Mouse (Mus musculus): ENCODE measurements around the gene Kcnd1. TPM values are rescaled to one million over a fixed set of nuclear protein-coding genes. Genes with fewer than 3 reads are reported as not detected.

Gene Kcnd1
- polyA plus RNA-seq, 2 experiments, result 1.7 to 4.1 TPM

DNA sequence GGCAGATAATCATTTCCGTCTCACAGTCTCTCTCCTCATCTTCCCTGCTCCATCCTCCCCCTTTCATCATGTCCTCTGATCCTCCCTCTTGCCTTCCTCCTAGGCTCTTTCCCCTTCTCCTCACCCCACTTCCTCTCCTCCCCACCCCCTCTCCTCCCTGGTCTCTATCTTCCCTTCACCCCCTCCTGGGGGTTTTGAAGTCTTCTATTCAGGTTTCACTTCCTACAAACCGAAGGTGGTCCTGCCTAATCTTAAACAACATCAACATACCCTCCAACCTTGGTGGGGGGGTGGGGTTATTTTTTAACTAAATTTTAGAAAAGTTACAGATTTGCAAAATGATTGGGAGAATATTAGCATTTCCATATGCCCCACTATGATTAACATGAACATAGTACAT lies 46.4 kb downstream of the Kcnd1 start:
- DNase-seq (ENCODE audit: low spot score) (no peak), ATAC-seq (ENCODE audit: low FRiP score, low read depth) (no peak)
- 77% methylated on average over 2 of the region's 2 CpGs for WGBS
- H3K27ac ChIP-seq (replicated peaks; ENCODE audit: low read depth, low read length), result no peak overlapping the region
- no peaks in the 10 kb centered on the region for H3K27me3 ChIP-seq (ENCODE audit: control insufficient read depth, insufficient read depth, low read length)
- no peaks in the 10 kb centered on the region for H3K4me1 ChIP-seq (ENCODE audit: control insufficient read depth, insufficient read depth, low read length)
- no peaks in the 10 kb centered on the region for H3K9me3 ChIP-seq (ENCODE audit: control insufficient read depth, low read length)
- no peak overlapping the region for H3K4me2 ChIP-seq (replicated peaks; ENCODE audit: low read depth, low read length, severe bottlenecking)
- no peak overlapping the region for H3K9ac ChIP-seq (ENCODE audit: low read depth, low read length, severe bottlenecking)
- no peaks in the 10 kb centered on the region for H3K36me3 ChIP-seq (ENCODE audit: control insufficient read depth, insufficient read depth, low read length)
- no peak overlapping the region for H3K4me3 ChIP-seq (replicated peaks; ENCODE audit: low read length)
- TF ChIP-seq POLR2A (IDR thresholded peaks at IDR 0.05; ENCODE audit: borderline replicate concordance, extremely low read depth, insufficient read depth, insufficient read length), result no peak

DNA sequence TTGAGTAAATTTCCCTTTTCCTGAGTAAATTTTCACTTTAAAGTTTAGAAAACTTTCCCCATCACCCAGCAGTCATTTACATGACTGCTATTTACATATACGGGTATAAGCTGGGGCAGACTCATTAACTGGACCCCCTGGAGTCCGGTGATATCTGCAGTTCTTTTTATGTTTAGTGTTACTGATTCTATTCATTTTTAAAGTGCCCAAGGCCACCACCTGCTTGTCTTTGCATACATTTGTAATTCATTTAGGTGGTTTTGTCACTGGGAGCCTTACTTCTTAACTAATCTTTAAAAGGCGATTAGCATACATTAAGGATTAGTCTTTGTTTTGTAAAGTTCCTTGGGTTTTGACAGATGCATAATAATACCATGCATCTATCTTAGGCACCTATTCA lies 47.7 kb downstream of the Kcnd1 start:
- H3K36me3 ChIP-seq (ENCODE audit: control insufficient read depth, insufficient read depth, low read length), result peaks cover 6% of the 10 kb centered on the region; the same call in 1 of the 2 replicates
- no peaks in the 10 kb centered on the region for H3K9me3 ChIP-seq (ENCODE audit: control insufficient read depth, low read length)
- ATAC-seq (ENCODE audit: low FRiP score, low read depth), result no peak
- H3K27ac ChIP-seq (replicated peaks; ENCODE audit: low read depth, low read length), result no peak overlapping the region
- H3K27me3 ChIP-seq (ENCODE audit: control insufficient read depth, insufficient read depth, low read length), result no peaks in the 10 kb centered on the region
- TF ChIP-seq POLR2A (IDR thresholded peaks at IDR 0.05; ENCODE audit: borderline replicate concordance, extremely low read depth, insufficient read depth, insufficient read length), result no peak
- no peak overlapping the region for H3K4me3 ChIP-seq (replicated peaks; ENCODE audit: low read length)
- no peak overlapping the region for H3K4me2 ChIP-seq (replicated peaks; ENCODE audit: low read depth, low read length, severe bottlenecking)
- no peak for DNase-seq (ENCODE audit: low spot score)
- H3K9ac ChIP-seq (ENCODE audit: low read depth, low read length, severe bottlenecking), result no peak overlapping the region
- no peaks in the 10 kb centered on the region for H3K4me1 ChIP-seq (ENCODE audit: control insufficient read depth, insufficient read depth, low read length)
- WGBS, result 41% methylated on average over 3 of the region's 3 CpGs

DNA sequence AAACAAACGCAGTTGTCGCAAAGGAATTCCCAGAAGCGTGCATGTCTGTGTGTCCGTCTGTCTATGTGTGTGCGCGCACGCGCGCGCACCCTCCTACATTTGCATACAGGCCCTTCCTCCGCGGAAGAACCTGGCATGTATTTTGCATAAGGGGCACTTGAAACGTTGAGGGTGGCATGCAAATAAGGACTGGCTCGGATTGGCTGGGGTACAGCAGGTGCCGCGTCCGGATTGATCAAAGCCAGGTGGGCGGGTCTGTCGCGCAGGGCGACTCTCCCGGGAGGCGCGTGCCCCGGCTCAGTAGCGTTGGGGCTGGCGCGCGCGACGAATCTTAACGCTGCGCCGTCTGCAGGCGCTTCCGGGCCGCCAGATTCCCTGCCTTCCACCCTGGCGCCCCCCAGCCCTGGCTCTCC lies 55.9 kb downstream of the Kcnd1 start, which contains the start of gene Pim2:
Pim2 (plus strand) TSS at position 256 of the 413 bp plus-strand sequence.
- peak within 1 kb of the TSS; percentile 34; the same call in 1 of the 2 replicates for H3K9ac ChIP-seq (ENCODE audit: low read depth, low read length, severe bottlenecking)
- DNase-seq (ENCODE audit: low spot score), result peak; percentile 56
- H3K4me2 ChIP-seq (replicated peaks; ENCODE audit: low read depth, low read length, severe bottlenecking), result peak within 1 kb of the TSS; percentile 77
- TF ChIP-seq POLR2A (IDR thresholded peaks at IDR 0.05; ENCODE audit: borderline replicate concordance, extremely low read depth, insufficient read depth, insufficient read length), result no peak
- 33% methylated on average over 29 of the region's 38 CpGs for WGBS
- no peaks in the 10 kb centered on the region for H3K9me3 ChIP-seq (ENCODE audit: control insufficient read depth, low read length)
- H3K27ac ChIP-seq (replicated peaks; ENCODE audit: low read depth, low read length), result no peak within 1 kb of the TSS
- H3K4me1 ChIP-seq (ENCODE audit: control insufficient read depth, insufficient read depth, low read length), result no peaks in the 10 kb centered on the region
- ATAC-seq (ENCODE audit: low FRiP score, low read depth), result peak; percentile 73
- no peaks in the 10 kb centered on the region for H3K27me3 ChIP-seq (ENCODE audit: control insufficient read depth, insufficient read depth, low read length)
- H3K36me3 ChIP-seq (ENCODE audit: control insufficient read depth, insufficient read depth, low read length), result peaks cover 6% of the 10 kb centered on the region; the same call in 1 of the 2 replicates
- peak within 1 kb of the TSS; percentile 40 for H3K4me3 ChIP-seq (replicated peaks; ENCODE audit: low read length)

DNA sequence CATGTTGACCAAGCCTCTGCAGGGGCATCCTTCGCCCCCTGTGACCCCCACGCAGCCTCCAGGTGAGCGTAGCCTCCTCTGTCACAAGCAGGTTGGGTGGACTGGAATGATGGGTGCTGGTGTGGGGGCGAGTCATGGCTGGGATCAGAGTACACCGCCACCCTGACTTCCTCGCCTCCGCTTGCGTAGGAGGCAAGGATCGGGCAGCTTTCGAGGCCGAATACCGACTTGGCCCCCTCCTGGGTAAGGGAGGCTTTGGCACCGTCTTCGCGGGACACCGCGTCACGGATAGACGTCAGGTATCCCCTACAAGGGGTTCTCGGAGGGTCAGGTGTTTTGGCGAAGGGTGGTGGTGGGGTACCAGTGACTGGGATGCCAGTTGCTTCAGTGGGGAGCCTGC lies 56.4 kb downstream of the Kcnd1 start:
- Histone ChIP-seq H3K4me1 (ENCODE audit: control insufficient read depth, insufficient read depth, low read length) (no peaks in the 10 kb centered on the region), H3K27ac (replicated peaks; ENCODE audit: low read depth, low read length) (no peak overlapping the region), H3K9ac (ENCODE audit: low read depth, low read length, severe bottlenecking) (peak overlapping the region; percentile 34; the same call in 1 of the 2 replicates), H3K36me3 (ENCODE audit: control insufficient read depth, insufficient read depth, low read length) (peaks cover 6% of the 10 kb centered on the region; the same call in 1 of the 2 replicates), H3K4me2 (replicated peaks; ENCODE audit: low read depth, low read length, severe bottlenecking) (peak overlapping the region; percentile 77), H3K4me3 (replicated peaks; ENCODE audit: low read length) (peak overlapping the region; percentile 40), H3K27me3 (ENCODE audit: control insufficient read depth, insufficient read depth, low read length) (no peaks in the 10 kb centered on the region), H3K9me3 (ENCODE audit: control insufficient read depth, low read length) (no peaks in the 10 kb centered on the region)
- peak; percentile 7; the same call in 1 of the 2 replicates for ATAC-seq (ENCODE audit: low FRiP score, low read depth)
- WGBS, result 29% methylated on average over 21 of the region's 21 CpGs
- DNase-seq (ENCODE audit: low spot score), result no peak
- no peak for TF ChIP-seq POLR2A (IDR thresholded peaks at IDR 0.05; ENCODE audit: borderline replicate concordance, extremely low read depth, insufficient read depth, insufficient read length)

DNA sequence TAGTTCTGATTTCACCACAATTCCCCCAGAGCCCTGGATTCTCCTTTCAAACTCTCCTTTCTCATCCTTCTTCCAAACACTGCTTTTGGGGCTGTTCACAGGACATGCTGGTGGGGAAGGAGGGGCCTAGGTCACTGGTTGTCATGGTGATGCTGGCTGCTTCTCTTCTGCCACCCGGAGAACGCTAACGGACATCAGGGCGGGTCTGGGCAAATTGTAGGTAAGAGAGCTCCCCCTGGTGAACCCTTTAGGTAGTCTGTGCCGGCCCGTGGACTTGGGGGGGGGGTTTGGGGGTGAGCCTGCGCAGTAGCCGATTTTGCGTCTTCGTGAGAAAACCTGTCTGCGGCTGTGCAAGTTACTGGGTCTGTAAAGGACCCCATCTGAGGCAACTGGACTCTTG lies 57.7 kb downstream of the Kcnd1 start:
- Histone ChIP-seq H3K9ac (ENCODE audit: low read depth, low read length, severe bottlenecking) (no peak overlapping the region), H3K4me2 (replicated peaks; ENCODE audit: low read depth, low read length, severe bottlenecking) (peak overlapping the region; percentile 34; the same call in 1 of the 2 replicates), H3K4me1 (ENCODE audit: control insufficient read depth, insufficient read depth, low read length) (no peaks in the 10 kb centered on the region), H3K4me3 (replicated peaks; ENCODE audit: low read length) (no peak overlapping the region), H3K36me3 (ENCODE audit: control insufficient read depth, insufficient read depth, low read length) (no peaks in the 10 kb centered on the region), H3K27ac (replicated peaks; ENCODE audit: low read depth, low read length) (no peak overlapping the region), H3K27me3 (ENCODE audit: control insufficient read depth, insufficient read depth, low read length) (no peaks in the 10 kb centered on the region), H3K9me3 (ENCODE audit: control insufficient read depth, low read length) (no peaks in the 10 kb centered on the region)
- no peak for TF ChIP-seq POLR2A (IDR thresholded peaks at IDR 0.05; ENCODE audit: borderline replicate concordance, extremely low read depth, insufficient read depth, insufficient read length)
- 22% methylated on average over 11 of the region's 11 CpGs for WGBS
- DNase-seq (ENCODE audit: low spot score) (peak; percentile 72), ATAC-seq (ENCODE audit: low FRiP score, low read depth) (no peak)
